Mouse (Mus musculus) intestine, postnatal 0 days (tissue): ENCODE results near the gene Olfr1418. TPM values are rescaled to one million over a fixed set of nuclear protein-coding genes. Genes with fewer than 3 reads are reported as not detected.

Experiments
- ATAC-seq: fragments of 200-750 bp; cut with Nextera tagmentation; 2 replicates; pipeline ENCODE4 v1.8.0; 2017; ENCODE audit warnings: mild to moderate bottlenecking, moderate TSS enrichment, moderate library complexity
- H3K27ac ChIP-seq: fragments of 300-500 bp; sonication (generic); 2 replicates; pipeline ENCODE4 v1.5.1; 2014; ENCODE audit warnings: mild to moderate bottlenecking, low read depth, low read length, moderate library complexity
- H3K27me3 ChIP-seq: fragments of 300-500 bp; sonication (generic); replicated peaks from 2 replicates; pipeline ENCODE4 v1.6.1; 2014; ENCODE audit warnings: low read length, mixed read lengths; ENCODE audit not compliant: control insufficient read depth, insufficient read depth
- H3K36me3 ChIP-seq: fragments of 300-500 bp; sonication (generic); 2 replicates; pipeline ENCODE4 v1.6.1; 2014; ENCODE audit warnings: mild to moderate bottlenecking, moderate library complexity; ENCODE audit not compliant: control insufficient read depth, insufficient read depth
- H3K4me1 ChIP-seq: fragments of 300-500 bp; sonication (generic); replicated peaks from 2 replicates; pipeline ENCODE4 v1.6.1; 2014; ENCODE audit warnings: antibody characterized with exemption, low read length, mixed read lengths; ENCODE audit not compliant: control insufficient read depth, insufficient read depth
- H3K4me2 ChIP-seq: fragments of 300-500 bp; sonication (generic); replicated peaks from 2 replicates; pipeline ENCODE4 v1.6.1; 2014; ENCODE audit warnings: low read depth, mild to moderate bottlenecking, moderate library complexity
- H3K4me3 ChIP-seq: fragments of 300-500 bp; sonication (generic); 2 replicates; pipeline ENCODE4 v1.5.1; 2014; ENCODE audit warnings: low read depth, low read length
- H3K9ac ChIP-seq: fragments of 300-500 bp; sonication (generic); 2 replicates; pipeline ENCODE4 v1.6.1; 2014; ENCODE audit warnings: mild to moderate bottlenecking, low read depth, low read length
- H3K9me3 ChIP-seq: fragments of 300-500 bp; sonication (generic); 2 replicates; pipeline ENCODE4 v1.6.1; 2016; ENCODE audit warnings: mixed run types; ENCODE audit not compliant: control insufficient read depth
- CTCF ChIP-seq: sonication (generic); IDR thresholded peaks from 2 replicates; pipeline ENCODE4 v1.5.1; 2016; ENCODE audit warnings: low read depth, mild to moderate bottlenecking, control low read depth, antibody characterized with exemption, moderate library complexity
- WGBS: fragments of 180-500 bp; shearing (Covaris S2); extraction: QIAGEN DNeasy Blood & Tissue Kit; methylation state at CpG from one replicate; pipeline ENCODE4 v1.1.7; 2014; 5-methylcytosine and 5-hydroxymethylcytosine counted together
- polyA plus RNA-seq: library from polyadenylated mRNA; unstranded; fragments of >200 nt; fragmentation: Nextera tagmentation; extraction: Ambion mirVana; gene quantifications from 2 replicates; pipeline ENCODE4 v1.2.1, GENCODE M21; 2015

Olfr1418 gene
- polyA plus RNA-seq, 1 experiment from 2014 or later, result not detected

GRCm38 (mm10) chr19:11813649-11814048 is 47.2 kb downstream of the Olfr1418 start:
- Histone ChIP-seq H3K36me3 (no peaks in the 10 kb centered on the region; the same call in 1 of the 2 replicates), H3K27ac (peak overlapping the region; percentile 60), H3K9me3 (no peaks in the 10 kb centered on the region), H3K9ac (no peak overlapping the region), H3K4me1 (no peaks in the 10 kb centered on the region; the same call in 1 of the 2 replicates), H3K4me3 (no peak overlapping the region), H3K4me2 (no peak overlapping the region), H3K27me3 (no peaks in the 10 kb centered on the region)
- TF ChIP-seq CTCF, result no peak
- 43% methylated on average over 8 of the region's 8 CpGs for WGBS
- no peak for ATAC-seq

GRCm38 (mm10) chr19:11813136-11813535 is 47.7 kb downstream of the Olfr1418 start:
- H3K4me3 ChIP-seq, result no peak overlapping the region
- 48% methylated on average over 4 of the region's 4 CpGs for WGBS
- peak; percentile 31 for ATAC-seq

GRCm38 (mm10) chr19:11811688-11812365 is 49.0 kb downstream of the Olfr1418 start:
- ATAC-seq, result 0 out of 2 replicates have a peak, but pooled peaks have one; percentile 20
- H3K9ac ChIP-seq, result no peak overlapping the region
- H3K27ac ChIP-seq, result no peak overlapping the region
- no peak overlapping the region for H3K4me2 ChIP-seq
- 45% methylated on average over 5 of the region's 5 CpGs for WGBS
- no peak overlapping the region for H3K4me3 ChIP-seq
- H3K9me3 ChIP-seq, result no peaks in the 10 kb centered on the region
- no peaks in the 10 kb centered on the region for H3K27me3 ChIP-seq
- H3K36me3 ChIP-seq, result no peaks in the 10 kb centered on the region; the same call in 1 of the 2 replicates
- H3K4me1 ChIP-seq, result no peaks in the 10 kb centered on the region; the same call in 1 of the 2 replicates
- no peak for TF ChIP-seq CTCF

More at GRCm38 (mm10) chr19:11813136-11813535, 47.7 kb downstream of the Olfr1418 start:
- Histone ChIP-seq H3K4me2 (no peak overlapping the region), H3K27me3 (no peaks in the 10 kb centered on the region), H3K36me3 (no peaks in the 10 kb centered on the region; the same call in 1 of the 2 replicates), H3K4me1 (no peaks in the 10 kb centered on the region; the same call in 1 of the 2 replicates), H3K27ac (peak overlapping the region; percentile 60; the same call in 1 of the 2 replicates), H3K9me3 (no peaks in the 10 kb centered on the region), H3K9ac (no peak overlapping the region)
- no peak for TF ChIP-seq CTCF

- Histone ChIP-seq H3K36me3 (no peaks in the 10 kb centered on the region; the same call in 1 of the 2 replicates), H3K27me3 (no peaks in the 10 kb centered on the region), H3K9ac (no peak overlapping the region), H3K4me1 (no peaks in the 10 kb centered on the region; the same call in 1 of the 2 replicates), H3K27ac (no peak overlapping the region), H3K4me3 (no peak overlapping the region), H3K9me3 (no peaks in the 10 kb centered on the region), H3K4me2 (no peak overlapping the region)
- TF ChIP-seq CTCF, result no peak
- no peak for ATAC-seq
- 54% methylated on average over 1 of the region's 1 CpGs for WGBS
Observed at GRCm38 (mm10) chr19:11810856-11811255, 50.0 kb downstream of the Olfr1418 start.

- H3K9ac ChIP-seq, result no peak overlapping the region
- ATAC-seq, result no peak
- H3K4me2 ChIP-seq, result no peak overlapping the region
- no peak overlapping the region for H3K27ac ChIP-seq
- H3K4me3 ChIP-seq, result no peak overlapping the region
- 49% methylated on average over 5 of the region's 5 CpGs for WGBS
- no peaks in the 10 kb centered on the region; the same call in 1 of the 2 replicates for H3K4me1 ChIP-seq
- no peaks in the 10 kb centered on the region for H3K27me3 ChIP-seq
- TF ChIP-seq CTCF, result no peak
- no peaks in the 10 kb centered on the region; the same call in 1 of the 2 replicates for H3K36me3 ChIP-seq
- H3K9me3 ChIP-seq, result no peaks in the 10 kb centered on the region
Observed at GRCm38 (mm10) chr19:11810003-11810758, 50.7 kb downstream of the Olfr1418 start.

GRCm38 (mm10) chr19:11808452-11808851 is 52.4 kb downstream of the Olfr1418 start:
- Histone ChIP-seq H3K27me3 (no peaks in the 10 kb centered on the region), H3K27ac (no peak overlapping the region), H3K36me3 (no peaks in the 10 kb centered on the region; the same call in 1 of the 2 replicates), H3K4me3 (no peak overlapping the region), H3K4me1 (no peaks in the 10 kb centered on the region), H3K9ac (no peak overlapping the region), H3K9me3 (no peaks in the 10 kb centered on the region), H3K4me2 (no peak overlapping the region)
- no peak for ATAC-seq
- TF ChIP-seq CTCF, result no peak
- 75% methylated on average over 2 of the region's 2 CpGs for WGBS
